Mouse (Mus musculus) gonadal fat pad, adult 2 months (tissue): Measurements from ENCODE around the gene Trit1. TPM values are rescaled to one million over a fixed set of nuclear protein-coding genes. Genes with fewer than 3 reads are reported as not detected.
"Not testable (repeated sequence)": the region's sequence is repeated elsewhere in the genome, so short reads cannot be mapped to it uniquely, and the experiment has no call there.

Experiments used
- DNase-seq: peaks from one replicate; pipeline ENCODE4 v3.0.0-alpha.2; 2012; ENCODE audit warnings: low read depth
- polyA plus RNA-seq: library from polyadenylated mRNA; depleted of rRNA; stranded (reverse); fragments of >200 nt; gene quantifications from 2 replicates; pipeline ENCODE4 v1.2.3, GENCODE M21; 2012; rRNA removed

Trit1 gene
- polyA plus RNA-seq, result 7.3 and 8.5 TPM in 2 replicates

GRCm38 (mm10) chr4:123016451-123016957 lies at the start of gene Trit1:
Trit1 (plus strand) TSS chr4:123016597.
- peak; percentile 28 for DNase-seq

- DNase-seq, result no peak
Observed at GRCm38 (mm10) chr4:122968106-122968505, 48.3 kb upstream of the Trit1 start.

GRCm38 (mm10) chr4:122971191-122971590 lies 45.2 kb upstream of the Trit1 start:
- no peak for DNase-seq

DNA sequence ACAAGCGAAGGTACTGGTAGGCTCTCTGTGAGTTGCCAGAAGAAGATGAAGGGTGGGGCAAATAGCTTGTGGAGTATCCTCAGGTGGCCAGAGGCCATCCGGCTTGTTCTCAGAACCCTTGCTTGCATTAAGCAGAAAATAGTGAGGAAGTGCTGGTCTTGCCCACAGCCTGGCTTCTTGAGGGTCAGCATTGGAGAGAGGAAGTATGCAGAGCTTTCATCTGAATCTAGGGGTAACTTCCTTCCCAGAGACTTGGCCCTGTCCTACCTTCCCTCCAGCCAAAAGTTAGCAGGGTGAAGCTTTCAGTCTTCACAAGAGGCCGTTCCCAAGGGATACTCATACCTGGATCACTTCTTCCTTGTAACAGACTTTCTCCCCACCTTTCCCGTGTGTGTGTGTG lies 44.8 kb upstream of the Trit1 start:
- no peak for DNase-seq

DNA sequence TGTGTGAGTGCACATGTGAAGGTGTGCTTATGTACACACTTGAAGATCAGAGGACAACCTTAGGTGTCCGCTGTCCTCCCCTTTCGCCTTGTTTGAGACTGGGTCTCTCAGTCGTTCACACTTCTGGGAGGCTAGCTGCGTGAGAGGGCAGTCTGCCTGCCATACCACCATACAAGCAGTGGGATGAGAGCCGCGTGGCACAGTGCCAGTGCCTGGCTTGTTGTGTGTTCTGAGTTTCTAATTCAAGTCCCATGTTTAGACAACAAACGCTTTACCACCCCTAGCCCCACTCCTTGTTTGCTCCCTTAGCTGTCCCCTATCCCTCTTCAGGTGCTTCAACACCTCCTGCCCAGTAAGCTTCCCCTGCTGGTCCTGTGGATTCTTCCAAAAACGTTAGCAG lies 44.3 kb upstream of the Trit1 start:
- DNase-seq, result no peak

- no peak for DNase-seq
Observed at GRCm38 (mm10) chr4:122974976-122975520, 41.3 kb upstream of the Trit1 start.

- no peak for DNase-seq
Observed at GRCm38 (mm10) chr4:122976885-122977284, 39.5 kb upstream of the Trit1 start.

DNA sequence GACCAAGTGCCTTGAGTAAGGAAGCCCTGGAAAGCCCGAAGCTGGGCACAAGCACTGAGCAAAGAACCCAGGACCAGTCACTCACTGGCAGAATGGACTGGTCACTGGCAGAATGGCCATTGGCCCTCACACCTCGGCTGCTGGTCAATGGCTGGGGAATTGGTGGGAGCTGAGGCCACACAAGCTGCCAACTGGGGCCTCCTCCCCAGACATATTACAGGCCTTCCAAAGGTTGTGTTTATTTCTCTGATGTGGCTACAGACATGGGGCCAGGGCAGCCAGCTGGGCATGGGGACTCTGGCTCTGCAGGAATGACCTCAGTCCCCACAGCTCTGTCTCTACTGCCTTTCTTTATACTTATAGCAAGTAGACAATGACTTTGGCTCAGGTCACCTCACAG lies 37.5 kb upstream of the Trit1 start:
- DNase-seq, result no peak

DNA sequence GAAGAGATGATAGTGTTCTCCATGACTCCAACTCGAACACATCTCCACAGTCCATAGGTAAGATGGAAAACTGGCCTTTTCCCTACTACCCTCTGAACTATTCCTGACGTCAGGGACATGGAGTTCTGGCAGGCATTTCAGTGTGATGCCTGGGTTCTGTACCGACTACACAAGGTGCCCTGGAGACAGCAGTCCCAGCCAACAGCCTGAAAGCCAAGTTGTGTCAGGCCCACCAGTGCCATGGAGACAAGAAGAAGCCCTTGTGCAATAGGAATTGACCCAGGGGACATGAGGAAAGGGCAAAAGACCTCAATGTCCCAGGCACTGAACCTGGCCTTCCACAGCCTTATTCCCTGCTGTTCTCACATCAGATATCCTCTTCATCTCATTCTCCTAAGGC lies 36.6 kb upstream of the Trit1 start:
- DNase-seq, result no peak

DNA sequence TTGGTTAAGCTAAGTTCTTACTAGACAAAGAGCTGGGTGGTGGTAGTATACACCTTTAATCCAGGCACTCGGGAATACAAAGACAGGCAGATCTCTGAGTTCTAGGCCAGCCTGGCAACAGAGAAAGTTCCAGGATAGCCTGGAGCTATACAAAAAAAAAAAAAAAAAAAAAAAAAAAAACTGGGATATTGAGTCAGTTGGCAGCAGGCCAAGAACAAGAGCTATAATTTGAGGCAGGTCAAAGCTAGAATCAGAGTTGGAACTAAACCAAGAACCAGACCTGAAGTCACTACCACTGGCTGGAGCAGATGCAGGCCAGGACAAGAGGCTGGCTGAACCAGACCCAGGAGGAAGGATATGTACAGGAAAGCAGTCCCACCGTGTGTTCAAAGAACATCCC lies 35.7 kb upstream of the Trit1 start:
- no peak for DNase-seq

GRCm38 (mm10) chr4:122981238-122981637 lies 35.2 kb upstream of the Trit1 start:
- DNase-seq, result no peak

- DNase-seq, result no peak
Observed at GRCm38 (mm10) chr4:122981930-122982329, 34.5 kb upstream of the Trit1 start.

DNA sequence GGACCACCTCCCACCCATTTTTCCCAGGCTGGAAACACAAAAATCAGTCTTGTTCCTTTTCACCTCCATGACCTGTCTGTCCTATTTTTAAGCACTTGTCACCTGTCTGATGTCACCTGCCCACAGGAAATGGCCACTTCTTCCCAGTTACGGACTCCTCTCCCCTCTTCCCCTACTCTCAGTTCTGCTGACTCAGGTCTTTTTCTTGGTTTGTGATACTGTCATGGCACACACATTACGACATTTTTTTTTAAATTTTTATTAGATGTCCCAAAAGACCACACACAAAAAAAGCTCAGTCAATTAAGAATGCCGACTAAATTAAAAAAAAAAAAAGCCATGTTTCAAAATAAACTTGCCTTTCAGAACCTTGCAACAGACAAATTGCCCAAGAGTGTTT lies 33.9 kb upstream of the Trit1 start:
- no peak for DNase-seq

DNA sequence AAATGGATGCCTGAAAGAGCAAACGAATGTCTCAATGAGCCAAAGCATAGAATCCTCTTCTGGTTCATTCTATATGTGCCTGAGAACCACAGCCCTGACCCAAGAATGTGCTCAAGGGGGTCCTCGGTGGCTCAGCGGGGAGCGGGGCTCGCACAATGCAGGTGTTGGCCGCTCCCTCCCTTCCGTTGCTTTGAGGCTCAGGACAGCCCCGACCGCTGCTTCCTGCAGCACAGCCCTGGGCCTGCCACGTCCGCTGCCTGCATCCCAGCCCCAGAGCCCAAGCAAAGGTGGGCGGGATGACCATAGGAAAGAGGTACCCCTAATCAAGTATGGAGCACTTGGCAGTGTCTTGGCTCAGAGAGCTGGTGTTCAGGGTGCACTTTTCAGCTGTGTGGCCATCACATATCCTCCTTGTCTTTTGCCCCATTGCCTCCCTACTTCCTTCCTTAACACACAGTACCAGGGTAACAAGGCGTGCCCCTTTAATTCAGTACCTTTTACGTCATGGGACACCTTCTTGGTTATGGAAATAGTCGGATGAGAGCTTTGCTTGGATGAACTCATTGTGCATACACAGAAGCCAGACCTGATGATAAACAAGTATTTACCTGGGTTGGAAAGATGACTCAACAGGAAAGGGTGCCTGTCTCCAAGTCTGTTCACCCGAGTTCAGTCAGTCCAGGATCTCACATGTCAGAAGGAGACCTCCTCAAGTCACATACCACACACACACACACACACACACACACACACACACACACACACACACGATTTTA lies 32.7 kb upstream of the Trit1 start:
- DNase-seq, result no peak

GRCm38 (mm10) chr4:122985110-122985509 lies 31.3 kb upstream of the Trit1 start:
- no peak for DNase-seq

GRCm38 (mm10) chr4:122987421-122987820 lies 29.0 kb upstream of the Trit1 start:
- DNase-seq, result no peak

GRCm38 (mm10) chr4:122988004-122988403 lies 28.4 kb upstream of the Trit1 start:
- not testable (repeated sequence) for DNase-seq

DNA sequence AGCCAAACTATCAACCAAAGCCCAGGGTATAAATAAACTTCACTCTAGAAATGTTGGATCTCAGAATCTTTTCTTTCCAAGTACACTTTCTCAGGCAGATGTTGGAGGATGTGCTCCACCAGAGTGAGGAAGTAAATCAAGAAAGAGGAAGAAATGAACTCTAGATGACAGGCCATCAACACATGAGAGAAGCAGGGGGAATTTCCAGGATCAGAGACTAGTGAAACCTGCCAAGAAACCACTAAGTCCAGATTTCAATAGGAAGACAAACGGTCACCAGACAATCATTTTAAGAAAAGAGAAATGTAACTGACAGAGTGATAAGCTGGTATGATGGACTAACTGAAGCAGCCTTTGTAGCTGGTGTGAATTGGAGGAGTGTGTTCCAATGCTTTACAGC lies 25.2 kb upstream of the Trit1 start:
- DNase-seq, result no peak

GRCm38 (mm10) chr4:122992276-122992675 lies 24.1 kb upstream of the Trit1 start:
- no peak for DNase-seq

DNA sequence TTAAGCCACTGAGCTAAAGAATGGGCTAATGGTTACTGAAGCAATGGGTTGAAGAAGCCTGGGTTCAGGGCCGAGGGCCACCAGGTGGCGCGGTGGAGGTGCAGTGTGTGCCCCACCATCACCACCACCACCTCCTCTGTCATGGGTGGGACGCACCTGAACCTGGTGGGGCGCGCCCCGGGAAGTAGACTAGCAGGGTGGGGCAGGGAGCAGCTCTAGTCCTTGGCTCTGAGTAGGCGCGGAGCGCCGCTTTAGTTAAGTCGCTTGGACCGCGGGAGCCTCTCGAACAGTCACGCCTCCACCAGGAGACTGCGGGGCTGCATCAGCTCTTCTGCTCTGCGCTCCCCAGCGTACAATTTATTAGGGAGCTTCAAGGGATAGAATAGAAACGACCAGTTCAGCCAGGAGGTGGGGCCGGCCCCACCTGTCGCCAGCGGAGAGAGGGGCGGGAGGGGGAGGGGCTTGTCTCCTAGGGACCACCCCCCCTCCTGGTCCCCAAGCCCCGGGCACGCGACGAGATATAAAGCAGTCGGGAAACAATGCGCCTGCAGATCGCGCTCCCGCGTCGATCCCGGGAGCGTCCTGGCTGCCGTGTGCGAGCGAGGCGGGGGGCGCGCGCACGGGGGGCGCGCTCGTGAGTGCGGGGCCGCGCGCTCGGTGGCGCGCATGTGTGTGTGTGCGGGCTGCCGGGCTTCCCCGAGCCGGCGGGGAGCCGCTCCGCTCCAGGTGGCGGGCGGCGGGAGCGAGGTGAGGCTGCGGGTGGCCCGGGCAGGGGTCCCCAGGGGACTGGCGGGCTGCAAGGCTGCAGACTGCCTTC lies 20.8 kb upstream of the Trit1 start, which contains the start of gene Mycl:
Mycl (plus strand) TSS at position 249 of the 817 bp plus-strand sequence.
- no peak for DNase-seq

DNA sequence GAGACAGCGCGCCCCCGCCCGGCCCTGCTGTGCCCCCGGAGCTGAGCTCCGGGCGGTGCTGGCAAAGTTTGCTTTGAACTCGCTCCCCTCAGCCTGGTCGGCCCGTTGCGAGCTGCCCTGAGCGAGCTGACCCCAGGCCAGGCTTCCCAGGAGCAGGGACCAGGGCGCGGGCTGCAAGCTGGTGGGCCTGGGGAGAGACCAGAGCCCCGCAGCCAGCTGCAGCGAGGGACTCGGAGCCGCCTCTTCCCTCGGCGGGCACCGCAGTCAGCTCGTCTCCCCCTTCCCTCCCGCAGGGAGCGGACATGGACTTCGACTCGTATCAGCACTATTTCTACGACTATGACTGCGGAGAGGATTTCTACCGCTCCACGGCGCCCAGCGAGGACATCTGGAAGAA lies 20.2 kb upstream of the Trit1 start:
- DNase-seq, result no peak

DNA sequence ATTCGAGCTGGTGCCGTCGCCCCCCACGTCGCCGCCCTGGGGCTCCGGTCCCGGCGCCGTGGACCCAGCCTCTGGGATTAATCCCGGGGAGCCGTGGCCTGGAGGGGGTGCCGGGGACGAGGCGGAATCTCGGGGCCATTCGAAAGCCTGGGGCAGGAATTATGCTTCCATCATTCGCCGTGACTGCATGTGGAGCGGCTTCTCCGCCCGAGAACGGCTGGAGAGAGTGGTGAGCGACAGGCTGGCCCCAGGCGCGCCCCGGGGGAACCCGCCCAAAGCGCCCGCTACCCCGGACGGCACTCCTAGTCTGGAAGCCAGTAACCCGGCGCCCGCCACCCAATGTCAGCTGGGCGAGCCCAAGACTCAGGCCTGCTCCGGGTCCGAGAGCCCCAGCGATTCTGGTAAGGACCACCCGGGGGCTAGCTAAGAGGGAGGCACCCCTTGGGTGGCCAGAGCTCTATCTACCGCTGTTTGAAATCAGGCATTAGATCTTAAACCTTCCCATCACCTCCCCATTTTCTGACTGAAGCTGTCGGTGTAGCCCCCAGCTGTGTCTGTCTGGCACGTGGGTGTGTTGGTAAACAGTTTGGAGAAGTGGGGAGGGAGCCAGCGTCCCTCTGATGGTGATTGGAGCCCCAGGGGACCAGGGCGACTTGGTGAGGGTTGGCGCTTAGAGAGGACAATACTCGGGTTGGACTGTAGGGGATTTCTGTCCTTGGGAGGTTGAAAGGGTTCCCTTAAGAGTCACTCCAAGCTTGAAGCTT lies 19.6 kb upstream of the Trit1 start:
- no peak for DNase-seq
